Mouse (Mus musculus): ENCODE data around the gene Gna14.

Gene Gna14

GRCm38 (mm10) chr19:16456181-16456580 is 20.6 kb downstream of the Gna14 start:
- DNase-seq (ENCODE audit: low read depth, low spot score), result no peak

- DNase-seq (ENCODE audit: low read depth, low spot score), result no peak
Observed at GRCm38 (mm10) chr19:16457127-16457526, 21.6 kb downstream of the Gna14 start.

- DNase-seq (ENCODE audit: low read depth, low spot score), result no peak
Observed at GRCm38 (mm10) chr19:16459317-16459716, 23.8 kb downstream of the Gna14 start.

- no peak for DNase-seq (ENCODE audit: low read depth, low spot score)
Observed at GRCm38 (mm10) chr19:16460292-16460691, 24.7 kb downstream of the Gna14 start.

GRCm38 (mm10) chr19:16460831-16461230 is 25.3 kb downstream of the Gna14 start:
- no peak for DNase-seq (ENCODE audit: low read depth, low spot score)

GRCm38 (mm10) chr19:16462461-16462860 is 26.9 kb downstream of the Gna14 start:
- DNase-seq (ENCODE audit: low read depth, low spot score), result no peak

GRCm38 (mm10) chr19:16464730-16465129 is 29.2 kb downstream of the Gna14 start:
- no peak for DNase-seq (ENCODE audit: low read depth, low spot score)

- DNase-seq (ENCODE audit: low read depth, low spot score), result no peak
Observed at GRCm38 (mm10) chr19:16468756-16469374, 33.3 kb downstream of the Gna14 start.

- no peak for DNase-seq (ENCODE audit: low read depth, low spot score)
Observed at GRCm38 (mm10) chr19:16472655-16473054, 37.1 kb downstream of the Gna14 start.

- DNase-seq (ENCODE audit: low read depth, low spot score), result no peak
Observed at GRCm38 (mm10) chr19:16477314-16477946, 41.9 kb downstream of the Gna14 start.

- no peak for DNase-seq (ENCODE audit: low read depth, low spot score)
Observed at GRCm38 (mm10) chr19:16478186-16478607, 42.6 kb downstream of the Gna14 start.

GRCm38 (mm10) chr19:16482047-16482446 is 46.5 kb downstream of the Gna14 start:
- DNase-seq (ENCODE audit: low read depth, low spot score), result no peak

GRCm38 (mm10) chr19:16484237-16484636 is 48.7 kb downstream of the Gna14 start:
- no peak for DNase-seq (ENCODE audit: low read depth, low spot score)

GRCm38 (mm10) chr19:16484671-16485070 is 49.1 kb downstream of the Gna14 start:
- DNase-seq (ENCODE audit: low read depth, low spot score), result no peak

- no peak for DNase-seq (ENCODE audit: low read depth, low spot score)
Observed at GRCm38 (mm10) chr19:16490756-16491155, 55.2 kb downstream of the Gna14 start.

- DNase-seq (ENCODE audit: low read depth, low spot score), result no peak
Observed at GRCm38 (mm10) chr19:16491497-16491896, 55.9 kb downstream of the Gna14 start.

- DNase-seq (ENCODE audit: low read depth, low spot score), result no peak
Observed at GRCm38 (mm10) chr19:16492453-16492852, 56.9 kb downstream of the Gna14 start.

GRCm38 (mm10) chr19:16494816-16495516 is 59.4 kb downstream of the Gna14 start:
- no peak for DNase-seq (ENCODE audit: low read depth, low spot score)

GRCm38 (mm10) chr19:16496016-16496415 is 60.5 kb downstream of the Gna14 start:
- DNase-seq (ENCODE audit: low read depth, low spot score), result no peak

GRCm38 (mm10) chr19:16502054-16502453 is 66.5 kb downstream of the Gna14 start:
- DNase-seq (ENCODE audit: low read depth, low spot score), result no peak

- no peak for DNase-seq (ENCODE audit: low read depth, low spot score)
Observed at GRCm38 (mm10) chr19:16506711-16507364, 71.3 kb downstream of the Gna14 start.

GRCm38 (mm10) chr19:16510343-16511080 is 75.0 kb downstream of the Gna14 start:
- DNase-seq (ENCODE audit: low read depth, low spot score), result no peak

All from CD4-positive helper T cell, adult 2 months (primary cell).